Mouse (Mus musculus) adrenal gland, postnatal 0 days (tissue): ENCODE data around the gene Stra6. TPM values are rescaled to one million over a fixed set of nuclear protein-coding genes. Genes with fewer than 3 reads are reported as not detected.

Experiments used
- polyA plus RNA-seq: library from polyadenylated mRNA; unstranded; fragments of >200 nt; fragmentation: Nextera tagmentation; extraction: Ambion mirVana; gene quantifications from 2 replicates; pipeline ENCODE4 v1.2.1, GENCODE M21; 2015

Gene Stra6
- polyA plus RNA-seq = 3.1 and 7.0 TPM in 2 replicates

DNA sequence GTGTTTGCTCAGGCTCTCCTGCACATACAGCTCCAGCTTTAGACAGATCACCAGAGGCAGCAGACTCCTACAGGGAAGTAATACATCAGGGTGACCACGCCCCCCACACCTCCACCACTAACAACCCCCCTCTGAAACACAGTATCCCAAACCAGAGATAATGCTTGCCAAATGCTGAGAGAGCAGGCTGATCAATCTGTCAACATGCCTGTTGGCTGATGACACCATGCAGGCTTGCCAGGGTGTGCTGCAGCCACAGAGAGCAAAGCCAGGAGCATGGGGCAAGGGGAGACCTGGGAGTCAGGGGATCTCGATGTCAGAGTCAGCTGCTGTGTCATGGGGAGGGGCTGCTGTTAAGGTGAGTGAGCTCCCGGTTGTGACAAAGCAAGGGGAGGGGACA is at the start of gene Stra6:
TSS of gene Stra6 (plus strand) at position 258 of the 400 bp plus-strand sequence.

DNA sequence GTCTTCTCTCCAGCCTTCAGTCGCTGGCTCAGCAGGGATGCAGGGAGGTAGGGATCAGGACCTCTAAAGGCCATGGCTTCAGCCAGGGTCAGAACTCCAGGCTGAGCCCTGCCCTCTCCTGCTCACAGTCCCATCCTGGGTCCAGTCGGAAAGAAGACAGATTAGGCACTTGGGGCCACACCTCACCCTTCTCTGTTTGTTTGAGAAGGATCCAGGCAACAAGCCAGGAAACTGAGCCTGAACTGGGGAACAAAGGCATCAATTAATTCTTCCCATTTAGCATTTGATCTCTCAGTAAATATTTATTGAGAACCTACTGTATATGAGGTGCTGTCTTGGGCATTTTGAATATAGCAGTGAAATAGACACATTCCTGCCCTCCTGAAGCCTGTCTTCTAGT is 55.1 kb downstream of the Stra6 start, which contains the start of gene Ccdc33:
TSS of gene Ccdc33 (minus strand) at position 153 of the 400 bp plus-strand sequence.

Other genes starting within 250 kb of the Stra6 start
- gene Arid3b, start 227.0 kb upstream of the Stra6 start, polyA plus RNA-seq = 3.0 and 4.0 TPM in 2 replicates
- 97.8 and 135 TPM in 2 replicates for gene Ubl7, start 152.8 kb upstream of the Stra6 start, polyA plus RNA-seq
- gene Sema7a, start 123.7 kb upstream of the Stra6 start, polyA plus RNA-seq = 0.58 and 0.77 TPM in 2 replicates
- 1,362 and 3,742 TPM in 2 replicates for gene Cyp11a1, start 57.4 kb upstream of the Stra6 start, polyA plus RNA-seq
- gene Ccdc33, start 55.0 kb downstream of the Stra6 start, polyA plus RNA-seq = 0.11 and 0.43 TPM in 2 replicates
- gene Islr, start 140.5 kb downstream of the Stra6 start, polyA plus RNA-seq = 92.3 and 172 TPM in 2 replicates
- 1.4 and 4.7 TPM in 2 replicates for gene Islr2, start 140.5 kb downstream of the Stra6 start, polyA plus RNA-seq
- gene Pml, start 186.0 kb downstream of the Stra6 start, polyA plus RNA-seq = 7.7 and 11.6 TPM in 2 replicates
- 36.8 and 43.0 TPM in 2 replicates for gene Stoml1, start 189.4 kb downstream of the Stra6 start, polyA plus RNA-seq
- 82.7 and 122 TPM in 2 replicates for gene Loxl1, start 249.4 kb downstream of the Stra6 start, polyA plus RNA-seq